ENCODE assay signal across 8 mouse cellular contexts in genomic region chr6:118373294-118373693, GRCm38 (mm10). TPM values are rescaled to one million over a fixed set of nuclear protein-coding genes. Genes with fewer than 3 reads are reported as not detected.
DNase-seq lines count a peak whose midpoint lies in the region.

No protein-coding gene starts in this region.

- peak; percentile 55 to 86 for DNase-seq in adrenal gland, adult (ENCODE audit: inconsistent age in 2 of 2, low spot score in 1 of 2)
- no peak for DNase-seq in adrenal gland, adult 8-10 months
- DNase-seq in ovary, postnatal 10 days (ENCODE audit: low spot score): peak; percentile 14
- DNase-seq in ovary, adult 18-20 months (ENCODE audit: low spot score): no peak
- peak; percentile 45 to 56 for DNase-seq in cerebellum, postnatal 36 days
- peak; percentile 56 to 69 for DNase-seq in heart, postnatal 36 days
- peak; percentile 22 to 24 for DNase-seq in lung, adult 18-20 months
- peak; percentile 24 to 68 for DNase-seq in spleen, postnatal 4 days (ENCODE audit: low spot score in 2 of 2)

- intact Hi-C loops in heart, postnatal 36 days (cut with DNase I): no loop called here

RNA-seq across cellular contexts. Expression of gene Bms1, which starts 46.0 kb away (rescaled TPM):
- 10 to 100 TPM; 23.4 to 33.2 (median 27.0) TPM for total RNA-seq in adrenal gland, adult 8-10 months (2022)
- total RNA-seq in heart, postnatal 36 days (2021): 10 to 100 TPM; 20.1 to 24.0 TPM

Comparison
In these comparisons a context has a peak if more than half of its experiments do, and no peak if none do; other contexts are left out.
1. DNase-seq: peak in adrenal gland, adult (2 of 2), ovary, postnatal 10 days (single experiment), cerebellum, postnatal 36 days (2 of 2), heart, postnatal 36 days (2 of 2), lung, adult 18-20 months (2 of 2) and spleen, postnatal 4 days (2 of 2); none in adrenal gland, adult 8-10 months (single experiment) and ovary, adult 18-20 months (single experiment).